Comparison of ENCODE assay signal across 9 mouse cellular contexts in the genomic region with DNA sequence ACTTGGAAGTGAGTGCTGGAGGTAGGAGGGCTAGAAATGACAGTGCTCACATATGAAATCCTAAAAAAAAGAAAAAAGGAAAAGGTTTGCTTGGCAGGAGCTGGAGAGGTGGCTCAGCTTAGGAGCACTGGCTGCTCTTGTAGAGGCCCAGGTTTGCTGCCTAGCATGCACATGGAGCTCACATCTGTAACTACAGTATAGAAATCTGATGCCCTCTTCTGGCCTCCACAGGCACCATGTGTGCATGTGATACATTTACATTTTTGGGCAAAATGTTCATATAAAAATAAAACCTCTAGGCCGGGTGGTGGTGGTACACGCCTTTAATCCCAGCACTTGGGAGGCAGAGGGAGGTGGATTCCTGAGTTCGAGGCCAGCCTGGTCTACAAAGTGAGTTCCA. TPM values are rescaled to one million over a fixed set of nuclear protein-coding genes. Genes with fewer than 3 reads are reported as not detected.
DNase-seq lines count a peak whose midpoint lies in the region; ATAC-seq and TF ChIP-seq lines count a peak whose summit lies in the region.
"Had no signal": no experiment of that assay in that cellular context is flagged by ENCODE, and none has a peak within 500 bp of the region (broad histone marks: within the 10 kb centered on the region; RNA-seq: fewer than 3 reads in every experiment).

No protein-coding gene starts in this region.

- TF ChIP-seq CTCF in kidney, postnatal 0 days (IDR thresholded peaks at IDR 0.05; ENCODE audit: low read depth), result peak; percentile 59
- TF ChIP-seq CTCF in MEL (IDR thresholded peaks at IDR 0.05 in 2 of 3, conservative IDR thresholded peaks at IDR 0.05 in 1 of 3; ENCODE audit: control insufficient read depth in 1 of 3, insufficient read depth in 1 of 3, low read depth in 2 of 3, low read length in 3 of 3, poor library complexity in 1 of 3, severe bottlenecking in 1 of 3), result peak in 1 of 3 experiments; percentile 33; a peak in 2 of 6 replicates

- no peaks in the 10 kb centered on the region for H3K27me3 ChIP-seq in kidney, postnatal 0 days (ENCODE audit: insufficient read depth, low read length)
- H3K27me3 ChIP-seq in kidney, embryonic 16.5 days (ENCODE audit: insufficient read depth, low read length), result no peaks in the 10 kb centered on the region
- no peaks in the 10 kb centered on the region for H3K27me3 ChIP-seq in MEL (ENCODE audit: control insufficient read depth in 1 of 2, insufficient read depth in 2 of 2, low read length in 2 of 2)

- H3K4me1 ChIP-seq in kidney, postnatal 0 days (replicated peaks; ENCODE audit: insufficient read depth, low read length), result no peaks in the 10 kb centered on the region
- H3K4me1 ChIP-seq in kidney, embryonic 16.5 days (ENCODE audit: insufficient read depth, low read length), result no peaks in the 10 kb centered on the region
- H3K4me1 ChIP-seq in MEL (ENCODE audit: control insufficient read depth in 1 of 2, insufficient read depth in 2 of 2, low read length in 2 of 2), result 0 out of 4 replicates have a peak, but pooled peaks cover 0 to 3% of the 10 kb centered on the region in 2 experiments

- no peak; the same call in 1 of the 2 replicates for TF ChIP-seq RAD21 in MEL (IDR thresholded peaks at IDR 0.05; ENCODE audit: low read depth, low read length)

- H3K27ac ChIP-seq in kidney, postnatal 0 days, result no peak overlapping the region
- no peak overlapping the region for H3K27ac ChIP-seq in kidney, embryonic 16.5 days (ENCODE audit: low read length)
- H3K27ac ChIP-seq in MEL (ENCODE audit: control insufficient read depth, low read depth, low read length) (no peak overlapping the region), macrophage (peak overlapping the region; percentile 96)
- H3K27ac ChIP-seq: limb, embryonic 10.5 days had no signal

- DNase-seq in CD4-positive, CD25-positive, alpha-beta regulatory T cell, adult 2 months (ENCODE audit: low read depth, low spot score), result peak; percentile 54
- DNase-seq in kidney, postnatal 0 days (ENCODE audit: low spot score), result peak; percentile 32
- DNase-seq in MEL (ENCODE audit: low read depth, low spot score), result peak; percentile 30
- DNase-seq in cerebellum, adult 11-12 months, result no peak

- TF ChIP-seq EP300 in MEL (IDR thresholded peaks at IDR 0.05; ENCODE audit: low read depth in 1 of 2, low read length in 2 of 2), result no peak

- H3K4me2 ChIP-seq in kidney, postnatal 0 days (ENCODE audit: low read length), result no peak overlapping the region
- no peak overlapping the region for H3K4me2 ChIP-seq in kidney, embryonic 16.5 days (replicated peaks; ENCODE audit: low read depth, low read length)

- 80% methylated on average over 3 of the region's 3 CpGs for WGBS in kidney, postnatal 0 days
- 90% methylated on average over 3 of the region's 3 CpGs for WGBS in kidney, embryonic 16.5 days
- 71% methylated on average over 3 of the region's 3 CpGs for WGBS in macrophage (ENCODE audit: missing documents)

- H3K4me3 ChIP-seq in kidney, postnatal 0 days (replicated peaks; ENCODE audit: low read depth, low read length), result no peak overlapping the region
- H3K4me3 ChIP-seq in kidney, embryonic 16.5 days (ENCODE audit: low read length), result no peak overlapping the region
- H3K4me3 ChIP-seq in MEL (ENCODE audit: control insufficient read depth in 1 of 2, insufficient read depth in 1 of 2, low read depth in 2 of 2, low read length in 2 of 2) (no peak overlapping the region), macrophage (ENCODE audit: inconsistent target) (no peak overlapping the region)
- H3K4me3 ChIP-seq: limb, embryonic 10.5 days had no signal

- TF ChIP-seq POLR2A in MEL (IDR thresholded peaks at IDR 0.05; ENCODE audit: control insufficient read depth in 1 of 2, insufficient read depth in 1 of 2, low read depth in 1 of 2, low read length in 2 of 2, poor library complexity in 1 of 2), result no peak

- ATAC-seq in CD4-positive, CD25-positive, alpha-beta regulatory T cell, adult 4 months, result no peak
- no peak for ATAC-seq in kidney, postnatal 0 days (replicated peaks; ENCODE audit: low FRiP score, low read depth)
- no peak for ATAC-seq in kidney, embryonic 16.5 days (ENCODE audit: low FRiP score, low TSS enrichment)
- ATAC-seq in frontal cortex, adult (ENCODE audit: low TSS enrichment), result no peak

- H3K79me2 ChIP-seq in MEL (ENCODE audit: control insufficient read depth, insufficient read depth, low read length, poor library complexity) (no peaks in the 10 kb centered on the region), macrophage (ENCODE audit: inconsistent target) (peaks cover 98% of the 10 kb centered on the region)

- no peak overlapping the region for H3K9ac ChIP-seq in kidney, postnatal 0 days (ENCODE audit: low read depth, low read length)
- H3K9ac ChIP-seq in kidney, embryonic 16.5 days (replicated peaks; ENCODE audit: low read length), result no peak overlapping the region
- H3K9ac ChIP-seq in MEL (ENCODE audit: control insufficient read depth, low read depth, low read length, poor library complexity, severe bottlenecking), result no peak overlapping the region

- H3K36me3 ChIP-seq in kidney, postnatal 0 days (ENCODE audit: insufficient read depth, low read length), result peaks cover 35% of the 10 kb centered on the region
- H3K36me3 ChIP-seq in kidney, embryonic 16.5 days (ENCODE audit: insufficient read depth, low read length), result peaks cover 14% of the 10 kb centered on the region
- peaks cover 3 to 9% of the 10 kb centered on the region in 2 experiments; a peak in 3 of 4 replicates for H3K36me3 ChIP-seq in MEL (ENCODE audit: control insufficient read depth in 1 of 2, insufficient read depth in 2 of 2, low read length in 2 of 2)
- peaks cover 30% of the 10 kb centered on the region for H3K36me3 ChIP-seq in macrophage (ENCODE audit: inconsistent target)

- no peaks in the 10 kb centered on the region for H3K9me3 ChIP-seq in kidney, postnatal 0 days (replicated peaks; ENCODE audit: low read length)
- H3K9me3 ChIP-seq in kidney, embryonic 16.5 days (ENCODE audit: low read length), result no peaks in the 10 kb centered on the region
- no peaks in the 10 kb centered on the region for H3K9me3 ChIP-seq in MEL (replicated peaks; ENCODE audit: insufficient read depth, low read length)
- H3K9me3 ChIP-seq: limb, embryonic 10.5 days had no signal

TF ChIP-seq in MEL, 35 proteins besides CTCF, POLR2A, EP300 and RAD21:
- TF ChIP-seq MAFK (IDR thresholded peaks at IDR 0.05; ENCODE audit: borderline replicate concordance, low read depth, low read length), result no peak
- TF ChIP-seq CHD1 (IDR thresholded peaks at IDR 0.05; ENCODE audit: low read depth, low read length), result no peak
- TF ChIP-seq MEF2A (IDR thresholded peaks at IDR 0.05; ENCODE audit: extremely low read depth, insufficient replicate concordance, low read depth, low read length, poor library complexity, severe bottlenecking), result no peak
- no peak for TF ChIP-seq ELF1 (IDR thresholded peaks at IDR 0.05; ENCODE audit: low read depth, low read length)
- no peak for TF ChIP-seq ZNF384 (IDR thresholded peaks at IDR 0.05; ENCODE audit: low read depth, low read length)
- TF ChIP-seq TBP (IDR thresholded peaks at IDR 0.05; ENCODE audit: low read depth, low read length), result no peak

RNA-seq across cellular contexts. Expression of a gene that starts 13.4 kb away (rescaled TPM):
- 10 to 100 TPM in 1 of 2 experiments, 1 to 10 TPM in 1; 7.0 to 15.2 TPM for polyA plus RNA-seq in CD4-positive, CD25-positive, alpha-beta regulatory T cell, adult 4 months (2017; shearing (Covaris generic))
- 5.4 and 6.1 TPM in 2 replicates for polyA plus RNA-seq in kidney, postnatal 0 days (2015; fragmentation: Nextera tagmentation; extraction: Ambion mirVana)
- 9.2 and 10.3 TPM in 2 replicates for polyA plus RNA-seq in kidney, embryonic 16.5 days (2015; fragmentation: Nextera tagmentation; extraction: Ambion mirVana)
- total RNA-seq in MEL (2012; rRNA removed), result 3.4 and 4.0 TPM in 2 replicates
- polyA plus RNA-seq in MEL (2012; ENCODE audit: insufficient read depth in 1 of 2, insufficient read length in 2 of 2, low read depth in 1 of 2, low replicate concordance in 2 of 2, missing spikeins in 1 of 2) (10 to 100 TPM in 1 of 2 experiments, not detected in 1; 10.0 TPM), macrophage (2018) (55.1 to 87.8 TPM (median 77.5 TPM) in 3 replicates)
- total RNA-seq in macrophage (2018; cell fraction: chromatin; rRNA removed), result 100 to 1,000 TPM in 12 of 26 experiments, 10 to 100 TPM in 14; 24.8 to 273 (median 87.3) TPM
- 100 to 1,000 TPM in 8 of 26 experiments, 10 to 100 TPM in 18; 29.1 to 127 (median 87.0) TPM for total RNA-seq in macrophage (2018; cell fraction: cytosol; rRNA removed)
- 100 to 1,000 TPM in 13 of 26 experiments, 10 to 100 TPM in 13; 32.5 to 241 (median 99.4) TPM for total RNA-seq in macrophage (2018; cell fraction: nucleus; rRNA removed)

RNA-seq across cellular contexts. Expression of a gene that starts 35.6 kb away (rescaled TPM):
- polyA plus RNA-seq in CD4-positive, CD25-positive, alpha-beta regulatory T cell, adult 4 months (2017; shearing (Covaris generic)), result 10 to 100 TPM; 21.4 to 36.6 TPM
- polyA plus RNA-seq in kidney, postnatal 0 days (2015; fragmentation: Nextera tagmentation; extraction: Ambion mirVana), result 15.9 and 16.6 TPM in 2 replicates
- polyA plus RNA-seq in kidney, embryonic 16.5 days (2015; fragmentation: Nextera tagmentation; extraction: Ambion mirVana), result 17.8 and 18.7 TPM in 2 replicates
- total RNA-seq in MEL (2012; rRNA removed), result 6.3 TPM in 2 replicates
- polyA plus RNA-seq in MEL (2012; ENCODE audit: insufficient read depth in 1 of 2, insufficient read length in 2 of 2, low read depth in 1 of 2, low replicate concordance in 2 of 2, missing spikeins in 1 of 2), result 10 to 100 TPM in 1 of 2 experiments, not detected in 1; 15.0 TPM
- total RNA-seq in macrophage (2018; cell fraction: chromatin; rRNA removed), result 100 to 1,000 TPM in 1 of 26 experiments, 10 to 100 TPM in 22, 1 to 10 TPM in 3; 6.1 to 113 (median 35.5) TPM
- 10 to 100 TPM in 13 of 26 experiments, 1 to 10 TPM in 13; 2.3 to 28.4 (median 11.2) TPM for total RNA-seq in macrophage (2018; cell fraction: cytosol; rRNA removed)
- 10 to 100 TPM in 22 of 26 experiments, 1 to 10 TPM in 4; 5.9 to 75.3 (median 23.3) TPM for total RNA-seq in macrophage (2018; cell fraction: nucleus; rRNA removed)
- 3.7 to 16.2 TPM (median 6.5 TPM) in 3 replicates for polyA plus RNA-seq in macrophage (2018)
